Mouse (Mus musculus) G1E (cell line): Measurements from ENCODE around the gene Oog4. TPM values are rescaled to one million over a fixed set of nuclear protein-coding genes. Genes with fewer than 3 reads are reported as not detected.

Experiments used
- ATAC-seq: 2 replicates; pipeline ENCODE4 v1.8.0; 2016; ENCODE audit warnings: mild to moderate bottlenecking; ENCODE audit not compliant: insufficient number of reproducible peaks, poor library complexity, low FRiP score, severe bottlenecking; ENCODE audit errors: extremely low read depth
- DNase-seq: peaks from one replicate; pipeline ENCODE4 v3.0.0; 2012; ENCODE audit warnings: low spot score
- H3K27me3 ChIP-seq: 2 replicates; pipeline ENCODE4 v1.6.1; 2012; ENCODE audit warnings: mild to moderate bottlenecking, low read length, inconsistent platforms; ENCODE audit not compliant: insufficient read depth
- H3K36me3 ChIP-seq: replicated peaks from 2 replicates; pipeline ENCODE3; 2012; ENCODE audit warnings: mild to moderate bottlenecking, inconsistent platforms
- H3K4me1 ChIP-seq: 2 replicates; pipeline ENCODE4 v1.6.1; 2012; ENCODE audit warnings: low read depth, low read length, inconsistent platforms, mixed read lengths; ENCODE audit not compliant: insufficient read depth
- H3K4me3 ChIP-seq: 2 replicates; pipeline ENCODE4 v1.5.1; 2012; ENCODE audit warnings: low read depth, mild to moderate bottlenecking, inconsistent platforms, low read length, moderate library complexity, mixed read lengths
- H3K9me3 ChIP-seq: replicated peaks from 2 replicates; pipeline ENCODE4 v1.6.1; 2012; ENCODE audit warnings: inconsistent platforms
- CTCF ChIP-seq: IDR thresholded peaks from 2 replicates; pipeline ENCODE4 v1.5.1; 2012; ENCODE audit warnings: low read depth, low read length, inconsistent platforms, mixed read lengths
- GATA1 ChIP-seq: IDR thresholded peaks from 2 replicates; pipeline ENCODE4 v1.6.1; 2012; ENCODE audit warnings: borderline replicate concordance, low read length, inconsistent platforms, mixed read lengths
- GATA2 ChIP-seq: IDR thresholded peaks from 2 replicates; pipeline ENCODE4 v1.6.1; 2012; ENCODE audit warnings: low read depth, low read length, inconsistent platforms, borderline replicate concordance
- POLR2AphosphoS5 ChIP-seq: IDR thresholded peaks from 2 replicates; pipeline ENCODE4 v1.6.1; 2012; ENCODE audit warnings: low read depth, low read length, inconsistent platforms; ENCODE audit not compliant: insufficient replicate concordance
- TAL1 ChIP-seq: conservative IDR thresholded peaks from 2 replicates; pipeline ENCODE4 v1.6.1; 2012; ENCODE audit warnings: low read depth, low read length, inconsistent platforms, mixed read lengths
- polyA plus RNA-seq: library from polyadenylated mRNA; stranded (reverse); fragments of >175 nt; gene quantifications from 2 replicates; pipeline ENCODE4 v1.2.3, GENCODE M21; 2012
- total RNA-seq, 2 experiments: library from RNA; stranded (forward) in 1 of 2; stranded (reverse) in 1 of 2; fragments of 200-1000 nt in 1 of 2; fragments of >200 nt in 1 of 2; fragmentation: Nextera tagmentation in 1 of 2; gene quantifications; 2 replicates each; pipeline ENCODE4 v1.2.3; 2014 to 2017

Gene Oog4
- total and polyA plus RNA-seq, 3 experiments: 0.05 TPM; not detected in 2

DNA sequence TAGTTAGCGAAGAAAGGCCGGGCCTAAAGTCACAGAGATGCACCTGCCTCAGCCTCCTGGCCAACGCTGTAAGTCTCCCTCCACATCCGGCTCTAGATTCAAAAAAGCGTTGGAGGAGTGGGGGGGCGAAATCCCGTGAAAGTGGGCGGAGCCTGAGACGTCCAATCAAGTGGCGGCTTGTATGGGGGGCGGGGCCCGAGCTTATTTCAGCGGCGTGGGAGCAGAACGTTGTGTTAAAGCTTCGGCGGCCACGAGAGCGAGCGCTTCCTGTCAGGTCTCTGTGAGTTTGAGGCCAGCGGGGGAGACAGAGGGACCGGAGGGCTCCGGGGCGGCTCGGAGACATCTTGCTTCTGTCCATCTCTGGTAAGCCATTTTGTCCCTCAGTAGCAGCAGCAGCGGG, 55.9 kb downstream of the Oog4 start, which contains the start of gene Pramel1:
Pramel1 (plus strand) TSS at position 248 of the 400 bp plus-strand sequence.
- TF ChIP-seq TAL1 (no peak), GATA2 (no peak), POLR2AphosphoS5 (no peak), CTCF (no peak), GATA1 (no peak)
- peaks cover 9% of the 10 kb centered on the region for H3K9me3 ChIP-seq
- no peak for DNase-seq
- H3K27me3 ChIP-seq: no peaks in the 10 kb centered on the region
- no peak within 1 kb of the TSS for H3K4me3 ChIP-seq
- no peaks in the 10 kb centered on the region for H3K36me3 ChIP-seq
- H3K4me1 ChIP-seq: no peaks in the 10 kb centered on the region
- ATAC-seq: no peak

DNA sequence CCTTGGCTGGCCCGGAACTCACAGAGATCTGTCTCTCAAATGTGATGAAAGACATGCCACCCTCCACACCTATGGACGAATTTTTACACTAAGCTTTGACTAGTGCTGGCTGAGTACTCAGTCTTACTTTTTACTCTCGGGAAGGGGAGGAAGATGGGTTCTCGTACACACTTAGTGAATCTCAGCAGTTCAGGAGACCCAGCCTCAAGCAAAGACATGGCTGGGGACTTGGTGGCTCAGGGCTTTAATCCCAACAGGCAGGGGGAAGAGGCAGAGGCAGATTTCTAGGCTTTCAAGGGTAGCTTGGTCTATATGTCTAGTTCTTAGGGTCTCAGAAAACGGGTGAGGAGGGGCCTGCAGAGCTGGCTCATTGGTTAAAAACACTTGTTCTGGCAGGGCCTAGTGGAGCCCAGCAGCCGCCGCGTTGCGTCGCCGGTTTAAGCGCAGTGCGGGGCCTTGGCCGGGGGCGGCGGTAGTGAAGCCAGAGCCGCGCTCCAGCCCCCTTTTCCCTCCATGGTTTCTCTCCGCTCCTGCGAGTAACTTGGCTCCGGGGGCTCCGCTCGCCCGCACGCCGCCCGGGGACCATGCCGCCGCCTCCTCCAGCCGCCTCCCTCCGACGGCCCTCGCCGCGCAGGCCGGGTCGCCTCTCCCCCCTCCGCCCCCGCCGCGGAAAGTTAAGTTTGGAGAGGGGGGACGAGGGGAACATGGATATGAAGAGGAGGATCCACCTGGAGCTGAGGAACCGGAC, 61.0 kb downstream of the Oog4 start:
- Histone ChIP-seq H3K27me3 (no peaks in the 10 kb centered on the region), H3K9me3 (peaks cover 9% of the 10 kb centered on the region), H3K36me3 (no peaks in the 10 kb centered on the region), H3K4me3 (no peak overlapping the region), H3K4me1 (no peaks in the 10 kb centered on the region)
- ATAC-seq: no peak
- DNase-seq: no peak
- TF ChIP-seq POLR2AphosphoS5 (no peak), GATA2 (no peak), TAL1 (no peak), CTCF (no peak), GATA1 (no peak)

Other genes with a start within 250 kb of the Oog4 start
- gene Prdm2, start 237.3 kb downstream of the Oog4 start, total RNA-seq (2014; fragmentation: Nextera tagmentation): 34.9 and 35.5 TPM in 2 replicates
- gene Prdm2, start 237.3 kb downstream of the Oog4 start, total RNA-seq (2017): 8.5 and 9.7 TPM in 2 replicates
- 5.9 and 7.1 TPM in 2 replicates for gene Prdm2, start 237.3 kb downstream of the Oog4 start, polyA plus RNA-seq
- gene Pdpn, start 150.8 kb downstream of the Oog4 start, total RNA-seq (2014; fragmentation: Nextera tagmentation): not detected in 2 replicates
- 0.05 TPM in 1 of 2 replicates, not detected in the other for gene Pdpn, start 150.8 kb downstream of the Oog4 start, total RNA-seq (2017)
- not detected in 2 replicates for gene Pdpn, start 150.8 kb downstream of the Oog4 start, polyA plus RNA-seq
- gene Lrrc38, start 100.6 kb downstream of the Oog4 start, total RNA-seq (2014; fragmentation: Nextera tagmentation): not detected in 2 replicates
- gene Lrrc38, start 100.6 kb downstream of the Oog4 start, total RNA-seq (2017): not detected in 2 replicates
- gene Lrrc38, start 100.6 kb downstream of the Oog4 start, polyA plus RNA-seq: not detected in 2 replicates
- gene Pramel1, start 55.9 kb downstream of the Oog4 start, total RNA-seq (2014; fragmentation: Nextera tagmentation): not detected in 2 replicates
- gene Pramel1, start 55.9 kb downstream of the Oog4 start, total RNA-seq (2017): 0.06 TPM in 1 of 2 replicates, not detected in the other
- not detected in 2 replicates for gene Pramel1, start 55.9 kb downstream of the Oog4 start, polyA plus RNA-seq
- gene Pramef8, start 37.9 kb downstream of the Oog4 start, total RNA-seq (2014; fragmentation: Nextera tagmentation): 24.6 and 28.7 TPM in 2 replicates
- gene Pramef8, start 37.9 kb downstream of the Oog4 start, total RNA-seq (2017): 32.2 and 37.9 TPM in 2 replicates
- gene Pramef8, start 37.9 kb downstream of the Oog4 start, polyA plus RNA-seq: 0.88 and 1.2 TPM in 2 replicates
- not detected in 2 replicates for gene Gm13043, start 61.0 kb upstream of the Oog4 start, total RNA-seq (2014; fragmentation: Nextera tagmentation)
- not detected in 2 replicates for gene Gm13043, start 61.0 kb upstream of the Oog4 start, total RNA-seq (2017)
- not detected in 2 replicates for gene Gm13043, start 61.0 kb upstream of the Oog4 start, polyA plus RNA-seq
- not detected in 2 replicates for gene Gm13040, start 85.6 kb upstream of the Oog4 start, total RNA-seq (2014; fragmentation: Nextera tagmentation)
- gene Gm13040, start 85.6 kb upstream of the Oog4 start, total RNA-seq (2017): 0.12 TPM in 1 of 2 replicates, not detected in the other
- not detected in 2 replicates for gene Gm13040, start 85.6 kb upstream of the Oog4 start, polyA plus RNA-seq
- not detected in 2 replicates for gene BC080695, start 101.4 kb upstream of the Oog4 start, total RNA-seq (2014; fragmentation: Nextera tagmentation)
- gene BC080695, start 101.4 kb upstream of the Oog4 start, total RNA-seq (2017): not detected in 2 replicates
- not detected in 2 replicates for gene BC080695, start 101.4 kb upstream of the Oog4 start, polyA plus RNA-seq
- gene Gm13057, start 101.4 kb upstream of the Oog4 start, total RNA-seq (2014; fragmentation: Nextera tagmentation): not detected in 2 replicates
- gene Gm13057, start 101.4 kb upstream of the Oog4 start, total RNA-seq (2017): not detected in 2 replicates
- gene Gm13057, start 101.4 kb upstream of the Oog4 start, polyA plus RNA-seq: not detected in 2 replicates
- gene Gm13083, start 164.7 kb upstream of the Oog4 start, total RNA-seq (2014; fragmentation: Nextera tagmentation): not detected in 2 replicates
- 0.11 and 0.12 TPM in 2 replicates for gene Gm13083, start 164.7 kb upstream of the Oog4 start, total RNA-seq (2017)
- gene Gm13083, start 164.7 kb upstream of the Oog4 start, polyA plus RNA-seq: not detected in 2 replicates
- not detected in 2 replicates for gene Gm13088, start 206.9 kb upstream of the Oog4 start, total RNA-seq (2014; fragmentation: Nextera tagmentation)
- 0.16 TPM in 1 of 2 replicates, not detected in the other for gene Gm13088, start 206.9 kb upstream of the Oog4 start, total RNA-seq (2017)
- not detected in 2 replicates for gene Gm13088, start 206.9 kb upstream of the Oog4 start, polyA plus RNA-seq